Mouse (Mus musculus) ES-Bruce4 (cell line): ENCODE measurements around the gene Ece1. TPM values are rescaled to one million over a fixed set of nuclear protein-coding genes. Genes with fewer than 3 reads are reported as not detected.

Experiments
- H3K27ac ChIP-seq: 2 replicates; pipeline ENCODE4 v1.5.1; 2012; ENCODE audit warnings: low read length, inconsistent platforms; ENCODE audit not compliant: insufficient read depth
- H3K27me3 ChIP-seq: 2 replicates; pipeline ENCODE4 v1.6.1; 2012; ENCODE audit warnings: mild to moderate bottlenecking, low read length, inconsistent platforms; ENCODE audit not compliant: control insufficient read depth, poor library complexity, insufficient read depth, severe bottlenecking
- H3K36me3 ChIP-seq: 2 replicates; pipeline ENCODE4 v1.6.1; 2012; ENCODE audit warnings: inconsistent platforms, mild to moderate bottlenecking, low read length, moderate library complexity; ENCODE audit not compliant: control insufficient read depth, poor library complexity, insufficient read depth, severe bottlenecking
- H3K4me1 ChIP-seq: one replicate; pipeline ENCODE4 v1.8.1; 2011; ENCODE audit warnings: low read length; ENCODE audit not compliant: control insufficient read depth, insufficient read depth
- H3K4me3 ChIP-seq: 2 replicates; pipeline ENCODE4 v1.5.1; 2011; ENCODE audit warnings: low read depth, mild to moderate bottlenecking, low read length
- H3K9ac ChIP-seq: 2 replicates; pipeline ENCODE4 v1.6.1; 2012; ENCODE audit warnings: low read depth, mild to moderate bottlenecking, inconsistent platforms; ENCODE audit not compliant: poor library complexity, severe bottlenecking
- H3K9me3 ChIP-seq: replicated peaks from 2 replicates; pipeline ENCODE4 v1.6.1; 2012; ENCODE audit warnings: mild to moderate bottlenecking, low read length, inconsistent platforms; ENCODE audit not compliant: control insufficient read depth, poor library complexity, insufficient read depth, severe bottlenecking
- CTCF ChIP-seq: IDR thresholded peaks from one replicate; pipeline ENCODE4 v1.8.1; 2011; ENCODE audit warnings: low read depth, low read length
- EP300 ChIP-seq: IDR thresholded peaks from 2 replicates; pipeline ENCODE4 v1.6.1; 2011; ENCODE audit warnings: low read depth, low read length; ENCODE audit not compliant: insufficient read depth
- POLR2A ChIP-seq: IDR thresholded peaks from one replicate; pipeline ENCODE4 v1.8.1; 2011; ENCODE audit warnings: low read length; ENCODE audit not compliant: insufficient read depth
- polyA plus RNA-seq: library from polyadenylated mRNA; stranded (reverse); fragments of >200 nt; gene quantifications from 2 replicates; pipeline ENCODE4 v1.2.4, GENCODE M21; 2011; ENCODE audit warnings: low read depth; ENCODE audit not compliant: missing spikeins, insufficient read depth, insufficient read length

Ece1 gene
- polyA plus RNA-seq, 1 experiment: 28.3 TPM

DNA sequence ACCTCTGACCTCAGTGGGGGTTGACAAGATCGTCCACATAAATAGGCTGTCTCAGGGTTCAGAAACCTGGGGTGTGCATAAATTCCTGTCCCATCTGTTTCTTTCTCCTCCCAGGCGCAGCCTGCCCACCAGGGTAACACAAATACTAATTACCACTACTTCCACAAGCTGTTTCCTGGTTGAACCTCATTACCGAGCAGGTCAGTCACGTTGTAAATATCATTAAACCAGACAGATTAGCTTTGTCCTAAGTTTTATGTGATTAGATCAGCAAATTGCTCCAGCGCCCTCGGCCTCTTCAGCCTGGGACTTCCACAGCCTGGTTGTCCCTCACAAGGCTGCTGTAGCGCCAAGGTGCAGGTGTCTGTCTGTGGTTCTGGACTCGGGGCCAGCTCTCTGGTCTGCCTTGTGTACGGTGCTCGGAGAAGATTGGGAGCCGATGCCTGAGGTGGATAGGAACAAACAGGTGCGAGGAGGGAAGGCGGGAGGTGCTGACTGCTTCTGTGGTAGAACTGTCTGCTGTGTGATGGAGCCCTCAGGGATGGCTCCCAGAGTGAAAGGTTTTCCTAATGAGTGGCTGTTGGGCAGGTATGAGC is 43.0 kb downstream of the Ece1 start:
- Histone ChIP-seq H3K27me3 (no peaks in the 10 kb centered on the region), H3K27ac (peak overlapping the region; percentile 0; the same call in 1 of the 2 replicates), H3K4me1 (peaks cover 16% of the 10 kb centered on the region), H3K9ac (no peak overlapping the region), H3K36me3 (no peaks in the 10 kb centered on the region), H3K9me3 (no peaks in the 10 kb centered on the region), H3K4me3 (no peak overlapping the region)
- no peak for TF ChIP-seq EP300
- TF ChIP-seq POLR2A: no peak

DNA sequence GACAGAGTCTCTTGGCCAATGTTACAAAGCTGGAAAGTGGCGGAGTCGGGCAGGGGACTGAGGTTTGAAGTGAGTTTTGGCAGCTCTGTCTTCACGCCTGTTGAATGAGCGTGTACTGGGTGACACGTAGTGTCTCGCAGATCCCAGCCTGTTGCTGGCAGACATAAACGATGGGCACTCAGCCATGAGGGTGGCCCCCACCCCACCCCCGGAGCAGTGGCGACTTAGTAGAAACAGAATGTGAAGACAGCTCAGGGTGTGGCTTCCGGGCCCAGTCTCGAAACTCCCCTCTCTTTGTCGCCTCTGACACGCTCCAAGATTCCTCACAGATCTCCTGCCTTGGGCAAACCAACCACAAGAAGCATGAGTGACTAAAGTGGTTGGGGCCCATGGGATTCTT is 45.9 kb downstream of the Ece1 start:
- Histone ChIP-seq H3K4me1 (peaks cover 15% of the 10 kb centered on the region), H3K27me3 (no peaks in the 10 kb centered on the region), H3K27ac (no peak overlapping the region), H3K9ac (no peak overlapping the region), H3K36me3 (no peaks in the 10 kb centered on the region), H3K9me3 (no peaks in the 10 kb centered on the region), H3K4me3 (no peak overlapping the region)
- no peak for TF ChIP-seq EP300
- no peak for TF ChIP-seq POLR2A
- no peak for TF ChIP-seq CTCF

DNA sequence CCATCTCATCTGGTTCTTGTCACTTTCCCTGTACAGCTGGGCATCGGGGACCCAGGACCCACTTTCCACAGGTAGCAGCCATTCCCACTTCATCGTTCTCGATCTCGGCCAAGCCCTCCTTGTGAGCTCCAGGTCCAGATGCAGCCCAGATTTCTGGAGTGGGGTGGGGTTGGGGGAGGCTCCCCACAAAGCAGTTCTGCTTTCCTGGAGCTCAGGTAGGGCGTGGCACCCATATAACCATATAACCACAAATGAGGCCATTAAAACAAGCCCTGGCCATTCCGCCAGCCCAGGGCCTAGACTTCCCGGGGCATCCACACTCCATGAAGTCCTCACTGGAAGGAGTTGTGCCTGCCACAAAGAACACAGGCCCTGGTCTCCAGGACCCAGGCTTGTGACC is 46.5 kb downstream of the Ece1 start:
- H3K9ac ChIP-seq: no peak overlapping the region
- no peak for TF ChIP-seq CTCF
- TF ChIP-seq POLR2A: no peak
- TF ChIP-seq EP300: no peak
- peaks cover 15% of the 10 kb centered on the region for H3K4me1 ChIP-seq
- H3K27me3 ChIP-seq: no peaks in the 10 kb centered on the region
- no peaks in the 10 kb centered on the region for H3K9me3 ChIP-seq
- no peaks in the 10 kb centered on the region for H3K36me3 ChIP-seq
- H3K4me3 ChIP-seq: no peak overlapping the region
- no peak overlapping the region for H3K27ac ChIP-seq

DNA sequence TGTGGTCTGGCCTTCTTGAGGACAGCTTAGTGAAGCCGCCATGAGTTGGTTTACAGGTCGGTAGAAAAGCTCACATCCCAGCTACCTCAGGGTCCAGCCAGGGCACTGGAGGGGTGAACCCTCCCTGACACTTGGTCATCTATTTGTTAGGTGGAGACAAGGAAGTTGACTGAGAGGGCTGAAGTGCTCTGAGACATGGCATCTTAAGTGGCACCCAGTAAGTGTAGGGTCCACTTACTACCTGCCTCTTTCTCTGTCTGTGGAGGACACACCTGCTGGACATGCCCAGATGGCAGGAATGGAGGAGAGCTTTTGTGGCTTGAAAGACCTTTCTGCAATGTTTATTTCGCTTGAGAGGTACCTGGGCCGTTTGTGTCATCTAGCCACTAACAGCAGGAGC is 46.9 kb downstream of the Ece1 start:
- no peaks in the 10 kb centered on the region for H3K9me3 ChIP-seq
- H3K4me1 ChIP-seq: peaks cover 15% of the 10 kb centered on the region
- no peak overlapping the region for H3K4me3 ChIP-seq
- H3K36me3 ChIP-seq: no peaks in the 10 kb centered on the region
- no peak overlapping the region; the same call in 1 of the 2 replicates for H3K27ac ChIP-seq
- no peak overlapping the region for H3K9ac ChIP-seq
- no peak for TF ChIP-seq CTCF
- no peak for TF ChIP-seq POLR2A
- no peak for TF ChIP-seq EP300
- H3K27me3 ChIP-seq: no peaks in the 10 kb centered on the region

DNA sequence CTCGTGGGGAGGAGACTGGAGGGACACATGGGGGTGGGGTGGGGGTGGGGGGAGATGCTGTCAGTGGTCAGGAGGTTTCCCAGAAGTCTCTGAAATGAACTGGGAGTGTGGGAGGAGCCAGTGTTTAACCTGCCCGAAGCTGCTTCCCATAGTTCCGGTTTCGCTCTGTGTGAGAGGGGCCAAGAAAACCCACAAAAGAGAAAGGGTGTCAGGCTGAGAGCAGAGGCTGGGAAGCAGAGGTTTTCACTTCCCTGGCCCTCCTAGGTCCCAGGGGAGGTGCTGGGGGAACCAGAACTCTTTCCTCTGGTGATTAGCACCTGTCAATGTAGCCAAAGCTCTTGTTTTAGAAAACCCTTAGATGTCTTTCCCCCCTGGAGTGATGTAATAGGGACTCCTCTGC is 47.4 kb downstream of the Ece1 start:
- H3K9ac ChIP-seq: no peak overlapping the region
- no peak overlapping the region for H3K4me3 ChIP-seq
- TF ChIP-seq EP300 (no peak), CTCF (no peak), POLR2A (no peak)
- H3K9me3 ChIP-seq: no peaks in the 10 kb centered on the region
- no peaks in the 10 kb centered on the region for H3K27me3 ChIP-seq
- H3K27ac ChIP-seq: 0 out of 2 replicates have a peak overlapping the region, but pooled peaks have one; percentile 9
- H3K36me3 ChIP-seq: no peaks in the 10 kb centered on the region
- peaks cover 15% of the 10 kb centered on the region for H3K4me1 ChIP-seq

DNA sequence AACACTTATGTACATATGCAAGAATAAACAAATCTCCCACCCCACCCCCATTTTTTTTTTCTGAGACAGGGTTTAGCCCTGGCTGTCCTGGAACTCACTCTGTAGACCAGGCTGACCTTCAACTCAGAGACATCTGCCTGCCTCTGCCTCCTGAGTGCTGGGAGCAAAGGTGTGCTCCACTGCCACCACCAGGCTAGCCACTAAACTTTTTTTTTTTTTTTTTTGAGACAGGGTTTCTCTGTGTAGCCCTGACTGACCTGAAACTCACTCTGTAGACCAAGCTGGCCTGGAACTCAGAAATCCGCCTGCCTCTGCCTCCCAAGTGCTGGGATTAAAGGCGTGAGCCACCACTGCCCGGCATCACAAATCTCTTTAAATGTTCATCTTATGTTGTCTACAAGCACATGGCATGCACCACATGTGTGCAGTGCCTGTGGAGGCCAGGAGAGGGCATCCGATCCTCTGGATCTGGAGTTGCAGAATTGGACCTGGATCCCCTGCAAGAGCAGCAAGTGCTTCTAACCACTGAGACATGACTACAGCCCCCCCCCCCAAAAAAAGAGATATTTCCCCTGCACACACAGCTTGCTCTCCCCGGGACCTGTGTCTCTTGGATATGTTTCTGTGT is 48.5 kb downstream of the Ece1 start:
- H3K4me1 ChIP-seq: peaks cover 13% of the 10 kb centered on the region
- H3K27me3 ChIP-seq: no peaks in the 10 kb centered on the region
- H3K27ac ChIP-seq: no peak overlapping the region
- no peak overlapping the region for H3K9ac ChIP-seq
- no peak overlapping the region for H3K4me3 ChIP-seq
- no peaks in the 10 kb centered on the region for H3K9me3 ChIP-seq
- TF ChIP-seq CTCF (peak; percentile 65), POLR2A (no peak)
- no peaks in the 10 kb centered on the region for H3K36me3 ChIP-seq
